Mouse (Mus musculus): ENCODE data around the gene Spata17. TPM values are rescaled to one million over a fixed set of nuclear protein-coding genes. Genes with fewer than 3 reads are reported as not detected.

The Spata17 gene
- polyA plus RNA-seq, 1 experiment = not detected

DNA sequence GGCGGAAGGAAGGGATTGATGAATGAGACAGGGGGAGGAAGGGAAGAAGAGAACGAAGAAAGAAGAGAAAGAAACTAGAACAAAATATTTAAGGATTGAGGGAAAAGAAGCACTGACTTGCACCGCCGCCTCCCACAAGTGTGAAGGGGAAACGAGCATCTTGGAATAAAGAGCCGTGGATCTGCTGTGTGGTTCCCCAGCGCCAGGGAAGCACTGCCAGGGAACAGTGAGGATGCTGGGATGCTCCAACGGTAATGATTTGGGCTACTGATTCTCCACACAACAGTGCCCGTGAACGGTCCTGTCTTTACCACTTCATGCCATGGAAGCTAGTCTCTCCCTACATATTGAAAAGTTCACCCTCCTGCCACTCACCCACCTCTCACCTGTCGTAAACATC, 89.5 kb downstream of the Spata17 start:
- H3K4me1 ChIP-seq (ENCODE audit: control insufficient read depth, insufficient read depth, low read length) = no peaks in the 10 kb centered on the region
- WGBS = 88% methylated on average over 11 of the region's 11 CpGs
- no peak overlapping the region for H3K4me3 ChIP-seq (replicated peaks; ENCODE audit: control insufficient read depth, low read depth, low read length)
- TF ChIP-seq POLR2A (IDR thresholded peaks at IDR 0.05; ENCODE audit: borderline replicate concordance, control insufficient read depth, low read depth, low read length) = no peak
- no peak for TF ChIP-seq CTCF (IDR thresholded peaks at IDR 0.05; ENCODE audit: control insufficient read depth, insufficient read depth, low read length)
- H3K27ac ChIP-seq (ENCODE audit: control insufficient read depth, insufficient read depth, low read depth, low read length, poor library complexity) = no peak overlapping the region

DNA sequence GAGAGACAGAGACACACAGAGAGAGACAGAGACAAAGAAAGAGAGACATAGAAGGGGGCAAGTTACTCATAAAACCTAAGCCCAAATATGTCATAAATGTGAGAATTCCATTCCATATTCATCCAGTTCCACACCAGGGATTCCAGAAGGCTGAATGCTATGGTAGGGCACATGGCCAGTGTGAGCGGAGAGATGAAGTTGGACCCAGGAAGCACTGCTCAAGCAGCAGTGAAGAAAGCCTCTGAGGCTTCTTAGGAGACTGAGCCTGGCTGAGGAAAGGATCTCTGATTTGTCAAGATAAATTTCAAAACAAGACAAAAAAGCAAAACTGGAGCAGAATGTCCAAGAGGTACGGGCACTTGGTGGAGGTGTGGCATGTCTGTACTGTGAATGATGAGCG, 90.3 kb downstream of the Spata17 start:
- H3K4me3 ChIP-seq (replicated peaks; ENCODE audit: control insufficient read depth, low read depth, low read length) = no peak overlapping the region
- TF ChIP-seq CTCF (IDR thresholded peaks at IDR 0.05; ENCODE audit: control insufficient read depth, insufficient read depth, low read length) (no peak), POLR2A (IDR thresholded peaks at IDR 0.05; ENCODE audit: borderline replicate concordance, control insufficient read depth, low read depth, low read length) (no peak)
- 72% methylated on average over 3 of the region's 3 CpGs for WGBS
- H3K27ac ChIP-seq (ENCODE audit: control insufficient read depth, insufficient read depth, low read depth, low read length, poor library complexity) = no peak overlapping the region
- H3K4me1 ChIP-seq (ENCODE audit: control insufficient read depth, insufficient read depth, low read length) = no peaks in the 10 kb centered on the region

DNA sequence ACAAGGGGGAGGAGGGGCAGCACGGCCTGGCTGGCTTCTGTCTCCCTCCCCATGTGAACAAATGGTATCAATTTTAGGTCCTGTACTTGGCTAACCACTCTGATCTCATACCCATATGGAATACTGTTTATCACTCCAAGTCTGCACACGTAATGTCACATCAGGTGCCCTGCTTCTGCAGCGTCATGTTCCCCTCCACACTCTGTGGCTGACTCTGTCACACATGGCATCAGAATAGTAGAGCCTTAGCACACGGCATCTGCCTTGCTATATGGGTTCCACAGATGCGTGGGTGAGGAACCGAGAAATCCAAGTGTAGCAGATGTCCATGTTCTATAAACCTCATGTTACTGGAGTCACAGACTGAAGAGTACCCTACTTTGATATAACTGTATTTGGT, 96.0 kb downstream of the Spata17 start:
- H3K4me3 ChIP-seq (replicated peaks; ENCODE audit: control insufficient read depth, low read depth, low read length) = no peak overlapping the region
- WGBS = 79% methylated on average over 6 of the region's 6 CpGs
- no peaks in the 10 kb centered on the region for H3K4me1 ChIP-seq (ENCODE audit: control insufficient read depth, insufficient read depth, low read length)
- TF ChIP-seq CTCF (IDR thresholded peaks at IDR 0.05; ENCODE audit: control insufficient read depth, insufficient read depth, low read length) (no peak), POLR2A (IDR thresholded peaks at IDR 0.05; ENCODE audit: borderline replicate concordance, control insufficient read depth, low read depth, low read length) (no peak)
- H3K27ac ChIP-seq (ENCODE audit: control insufficient read depth, insufficient read depth, low read depth, low read length, poor library complexity) = no peak overlapping the region

DNA sequence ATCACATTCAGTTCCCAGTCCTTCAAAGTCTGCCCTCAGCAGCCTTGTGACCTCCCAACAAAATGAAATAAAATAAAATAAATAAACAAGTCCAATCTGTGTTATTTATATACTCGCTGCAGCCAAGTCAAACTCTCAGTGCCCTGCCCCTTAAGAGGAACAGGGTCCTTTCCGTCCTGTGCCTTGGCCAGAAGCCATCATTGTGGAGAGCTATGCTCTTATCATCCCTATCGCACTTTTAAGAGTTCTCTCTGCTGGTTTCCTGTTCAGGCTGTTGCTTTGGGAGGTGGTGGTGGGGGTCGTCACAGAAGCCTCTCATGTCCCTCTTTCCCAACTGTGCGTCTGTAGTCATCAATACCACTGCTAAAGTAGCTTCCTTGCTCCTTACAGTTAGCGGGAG, 97.2 kb downstream of the Spata17 start:
- no peaks in the 10 kb centered on the region for H3K4me1 ChIP-seq (ENCODE audit: control insufficient read depth, insufficient read depth, low read length)
- no peak for TF ChIP-seq POLR2A (IDR thresholded peaks at IDR 0.05; ENCODE audit: borderline replicate concordance, control insufficient read depth, low read depth, low read length)
- TF ChIP-seq CTCF (IDR thresholded peaks at IDR 0.05; ENCODE audit: control insufficient read depth, insufficient read depth, low read length) = no peak
- 50% methylated on average over 6 of the region's 6 CpGs for WGBS
- H3K4me3 ChIP-seq (replicated peaks; ENCODE audit: control insufficient read depth, low read depth, low read length) = no peak overlapping the region
- no peak overlapping the region for H3K27ac ChIP-seq (ENCODE audit: control insufficient read depth, insufficient read depth, low read depth, low read length, poor library complexity)

DNA sequence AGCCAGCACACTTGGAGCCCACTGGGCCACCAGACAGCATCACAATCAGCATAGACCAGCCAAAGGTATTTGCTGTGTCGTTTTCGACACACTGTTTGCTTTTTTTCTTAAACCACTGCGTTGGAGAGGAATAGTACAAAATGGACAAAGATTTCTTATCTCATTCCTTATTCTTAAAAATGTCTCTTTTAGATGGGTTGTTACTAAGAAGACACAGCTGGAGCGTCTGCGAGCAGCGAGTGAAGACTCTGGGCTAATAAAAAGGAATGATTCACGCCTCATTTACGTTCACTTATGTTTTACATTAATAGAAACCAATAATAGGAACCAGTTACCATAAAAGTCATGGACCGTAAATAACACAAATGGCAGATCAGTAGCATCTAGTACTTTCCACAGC, 101.5 kb downstream of the Spata17 start:
- WGBS = 83% methylated on average over 9 of the region's 9 CpGs
- Histone ChIP-seq H3K4me3 (replicated peaks; ENCODE audit: control insufficient read depth, low read depth, low read length) (no peak overlapping the region), H3K4me1 (ENCODE audit: control insufficient read depth, insufficient read depth, low read length) (no peaks in the 10 kb centered on the region), H3K27ac (ENCODE audit: control insufficient read depth, insufficient read depth, low read depth, low read length, poor library complexity) (no peak overlapping the region)
- no peak for TF ChIP-seq POLR2A (IDR thresholded peaks at IDR 0.05; ENCODE audit: borderline replicate concordance, control insufficient read depth, low read depth, low read length)
- TF ChIP-seq CTCF (IDR thresholded peaks at IDR 0.05; ENCODE audit: control insufficient read depth, insufficient read depth, low read length) = no peak

DNA sequence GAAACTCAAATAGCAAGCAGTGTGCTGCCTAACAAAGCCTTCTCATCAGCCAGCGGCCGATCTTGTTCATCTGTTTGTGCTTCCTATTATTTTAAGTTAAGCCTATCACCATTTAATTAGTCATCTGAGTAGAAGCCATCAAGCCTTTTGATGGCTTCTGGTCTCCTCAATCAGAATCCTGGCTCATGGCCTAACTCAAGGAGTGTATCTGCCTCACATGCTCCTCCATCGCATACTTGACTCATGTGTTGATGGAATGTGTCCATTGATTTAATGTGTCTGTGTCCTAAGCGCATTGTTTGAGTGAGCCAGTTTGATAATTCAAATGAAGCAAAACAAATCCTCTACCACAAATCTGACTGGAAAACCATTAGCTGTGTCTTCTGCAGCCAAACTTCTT, 113.1 kb downstream of the Spata17 start:
- no peak overlapping the region for H3K27ac ChIP-seq (ENCODE audit: control insufficient read depth, insufficient read depth, low read depth, low read length, poor library complexity)
- H3K4me3 ChIP-seq (replicated peaks; ENCODE audit: control insufficient read depth, low read depth, low read length) = no peak overlapping the region
- TF ChIP-seq CTCF (IDR thresholded peaks at IDR 0.05; ENCODE audit: control insufficient read depth, insufficient read depth, low read length) (no peak), POLR2A (IDR thresholded peaks at IDR 0.05; ENCODE audit: borderline replicate concordance, control insufficient read depth, low read depth, low read length) (no peak)
- 90% methylated on average over 4 of the region's 4 CpGs for WGBS
- no peaks in the 10 kb centered on the region for H3K4me1 ChIP-seq (ENCODE audit: control insufficient read depth, insufficient read depth, low read length)

DNA sequence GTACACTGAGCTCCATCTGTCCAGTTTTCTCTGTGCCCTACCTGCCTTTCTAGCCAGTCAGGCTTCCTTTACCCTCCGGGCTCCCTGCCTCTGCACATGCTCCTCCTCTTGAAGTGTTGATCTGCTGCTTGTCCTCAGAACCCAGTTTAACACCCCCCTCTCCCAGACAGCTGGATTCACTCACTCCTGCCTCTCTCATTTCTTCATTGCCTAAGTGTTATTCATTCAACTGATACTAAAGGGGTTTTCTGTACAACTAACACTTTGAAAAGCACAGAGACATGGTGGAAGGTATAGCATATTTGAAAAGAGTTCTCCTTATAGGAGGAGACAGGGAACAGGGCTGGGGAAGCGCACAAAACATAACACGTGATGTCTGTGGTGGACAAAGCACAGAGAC, 114.1 kb downstream of the Spata17 start:
- 74% methylated on average over 3 of the region's 3 CpGs for WGBS
- TF ChIP-seq POLR2A (IDR thresholded peaks at IDR 0.05; ENCODE audit: borderline replicate concordance, control insufficient read depth, low read depth, low read length) = no peak
- no peak for TF ChIP-seq CTCF (IDR thresholded peaks at IDR 0.05; ENCODE audit: control insufficient read depth, insufficient read depth, low read length)
- H3K4me3 ChIP-seq (replicated peaks; ENCODE audit: control insufficient read depth, low read depth, low read length) = no peak overlapping the region
- no peak overlapping the region for H3K27ac ChIP-seq (ENCODE audit: control insufficient read depth, insufficient read depth, low read depth, low read length, poor library complexity)
- H3K4me1 ChIP-seq (ENCODE audit: control insufficient read depth, insufficient read depth, low read length) = no peaks in the 10 kb centered on the region

DNA sequence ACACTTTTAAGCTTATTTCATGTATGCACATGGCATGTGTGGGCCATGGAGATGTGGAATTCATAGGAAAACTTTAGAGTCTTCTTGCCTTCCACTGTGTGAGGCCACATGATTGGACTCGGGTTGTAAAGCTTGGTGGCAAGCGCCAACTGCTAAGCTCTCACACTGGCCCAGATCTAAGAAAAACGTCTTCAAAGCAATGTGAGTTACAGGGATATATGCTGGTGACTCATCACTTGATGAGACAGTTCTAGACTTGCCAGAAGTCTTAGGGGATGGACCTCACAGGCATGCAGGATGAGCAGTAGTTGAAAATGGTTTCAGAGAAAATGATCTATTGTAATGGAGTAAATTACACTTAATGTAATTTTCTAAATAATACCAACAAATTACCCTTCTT, 114.6 kb downstream of the Spata17 start:
- H3K4me1 ChIP-seq (ENCODE audit: control insufficient read depth, insufficient read depth, low read length) = no peaks in the 10 kb centered on the region
- no peak overlapping the region for H3K4me3 ChIP-seq (replicated peaks; ENCODE audit: control insufficient read depth, low read depth, low read length)
- no peak overlapping the region for H3K27ac ChIP-seq (ENCODE audit: control insufficient read depth, insufficient read depth, low read depth, low read length, poor library complexity)
- WGBS = 68% methylated on average over 3 of the region's 3 CpGs
- TF ChIP-seq CTCF (IDR thresholded peaks at IDR 0.05; ENCODE audit: control insufficient read depth, insufficient read depth, low read length) (no peak), POLR2A (IDR thresholded peaks at IDR 0.05; ENCODE audit: borderline replicate concordance, control insufficient read depth, low read depth, low read length) (no peak)

DNA sequence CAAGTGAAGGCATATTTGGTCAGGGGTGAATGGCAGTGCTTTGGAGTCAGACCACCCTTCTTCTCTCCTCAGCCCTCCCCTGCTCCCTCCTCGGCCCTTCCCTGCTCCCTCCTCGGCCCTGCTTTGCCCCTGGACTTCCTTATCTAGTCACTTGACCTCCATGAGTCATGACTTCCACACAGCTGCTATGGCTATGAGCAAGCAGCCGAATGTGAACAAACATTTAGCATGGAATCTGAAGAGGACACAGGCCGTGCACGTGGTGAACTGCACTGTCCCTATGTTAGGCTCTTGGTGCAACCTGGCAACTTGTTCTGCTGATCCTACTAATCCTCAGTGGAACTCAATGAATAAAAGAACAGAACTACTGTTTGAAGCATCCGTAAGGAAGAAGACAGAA, 117.0 kb downstream of the Spata17 start:
- WGBS = 55% methylated on average over 6 of the region's 6 CpGs
- TF ChIP-seq POLR2A (IDR thresholded peaks at IDR 0.05; ENCODE audit: borderline replicate concordance, control insufficient read depth, low read depth, low read length) (no peak), CTCF (IDR thresholded peaks at IDR 0.05; ENCODE audit: control insufficient read depth, insufficient read depth, low read length) (no peak)
- Histone ChIP-seq H3K4me1 (ENCODE audit: control insufficient read depth, insufficient read depth, low read length) (no peaks in the 10 kb centered on the region), H3K27ac (ENCODE audit: control insufficient read depth, insufficient read depth, low read depth, low read length, poor library complexity) (no peak overlapping the region), H3K4me3 (replicated peaks; ENCODE audit: control insufficient read depth, low read depth, low read length) (no peak overlapping the region)
